Mouse (Mus musculus): Measurements from ENCODE around the gene Vasp.

DNA sequence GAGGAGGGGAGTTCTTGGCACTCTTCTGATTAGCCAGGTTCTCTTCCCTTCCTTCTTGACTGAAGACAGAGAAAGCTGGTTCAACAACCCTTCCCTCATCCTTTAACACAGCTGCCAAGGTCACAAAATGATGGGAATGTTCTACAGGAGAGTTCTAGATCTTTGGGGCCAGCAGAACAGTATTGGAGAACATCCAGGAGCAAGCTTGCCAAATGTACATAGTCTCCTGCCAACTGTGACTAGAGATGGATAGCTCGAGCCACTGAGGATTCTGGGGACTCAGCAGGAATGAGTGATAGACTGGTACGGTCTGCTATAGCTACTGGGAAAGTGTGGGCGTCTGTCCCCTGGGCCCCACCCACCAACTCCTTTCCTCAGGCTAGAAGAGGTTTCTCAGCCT lies 13.3 kb downstream of the Vasp start:
- no peak for TF ChIP-seq POLR2A (IDR thresholded peaks at IDR 0.05; ENCODE audit: borderline replicate concordance, insufficient read depth, low read length)
- TF ChIP-seq CTCF (IDR thresholded peaks at IDR 0.05; ENCODE audit: borderline replicate concordance, insufficient read depth, low read depth, low read length): no peak

All from cerebellum, adult 2 months (tissue).